Mouse (Mus musculus): Measurements from ENCODE around the gene Psmd11. TPM values are rescaled to one million over a fixed set of nuclear protein-coding genes. Genes with fewer than 3 reads are reported as not detected.

Gene Psmd11
- polyA plus RNA-seq, 1 experiment from 2014 or later, result 278 TPM

GRCm38 (mm10) chr11:80515346-80515745, 86.9 kb downstream of the Psmd11 start:
- ATAC-seq (replicated peaks), result no peak
- no peak overlapping the region for H3K9ac ChIP-seq
- peak overlapping the region; percentile 32; the same call in 1 of the 2 replicates for H3K27ac ChIP-seq
- no peaks in the 10 kb centered on the region for H3K36me3 ChIP-seq (replicated peaks)
- H3K9me3 ChIP-seq, result no peaks in the 10 kb centered on the region
- H3K4me3 ChIP-seq, result no peak overlapping the region
- H3K4me2 ChIP-seq, result no peak overlapping the region
- H3K27me3 ChIP-seq (replicated peaks), result no peaks in the 10 kb centered on the region
- 49% methylated on average over 1 of the region's 1 CpGs for WGBS
- peaks cover 49% of the 10 kb centered on the region for H3K4me1 ChIP-seq

- Histone ChIP-seq H3K36me3 (replicated peaks) (no peaks in the 10 kb centered on the region), H3K27ac (peak overlapping the region; percentile 4; the same call in 1 of the 2 replicates), H3K4me2 (no peak overlapping the region), H3K27me3 (replicated peaks) (no peaks in the 10 kb centered on the region), H3K4me1 (peaks cover 49% of the 10 kb centered on the region), H3K9ac (no peak overlapping the region), H3K4me3 (no peak overlapping the region), H3K9me3 (no peaks in the 10 kb centered on the region)
- WGBS, result 72% methylated on average over 8 of the region's 8 CpGs
- no peak for ATAC-seq (replicated peaks)
These were observed 87.5 kb downstream of the Psmd11 start for GRCm38 (mm10) chr11:80515895-80516294.

GRCm38 (mm10) chr11:80518421-80519367, 90.3 kb downstream of the Psmd11 start:
- 11% methylated on average over 9 of the region's 9 CpGs for WGBS
- peak overlapping the region; percentile 88 for H3K27ac ChIP-seq
- H3K27me3 ChIP-seq (replicated peaks), result no peaks in the 10 kb centered on the region
- peak; percentile 97 for ATAC-seq (replicated peaks)
- no peaks in the 10 kb centered on the region for H3K9me3 ChIP-seq
- peaks cover 49% of the 10 kb centered on the region for H3K4me1 ChIP-seq
- H3K36me3 ChIP-seq (replicated peaks), result no peaks in the 10 kb centered on the region
- H3K9ac ChIP-seq, result peak overlapping the region; percentile 29; the same call in 1 of the 2 replicates
- peak overlapping the region; percentile 6; the same call in 1 of the 2 replicates for H3K4me2 ChIP-seq
- H3K4me3 ChIP-seq, result no peak overlapping the region

- no peaks in the 10 kb centered on the region for H3K36me3 ChIP-seq (replicated peaks)
- H3K4me3 ChIP-seq, result no peak overlapping the region
- 68% methylated on average over 2 of the region's 2 CpGs for WGBS
- no peak overlapping the region for H3K9ac ChIP-seq
- H3K27ac ChIP-seq, result no peak overlapping the region
- no peaks in the 10 kb centered on the region for H3K27me3 ChIP-seq (replicated peaks)
- no peaks in the 10 kb centered on the region for H3K9me3 ChIP-seq
- peaks cover 30% of the 10 kb centered on the region for H3K4me1 ChIP-seq
- no peak for ATAC-seq (replicated peaks)
- H3K4me2 ChIP-seq, result no peak overlapping the region
These were observed 92.7 kb downstream of the Psmd11 start for GRCm38 (mm10) chr11:80521148-80521547.

Other genes starting within 250 kb of the Psmd11 start
- gene Rnf135, start 244.8 kb upstream of the Psmd11 start, polyA plus RNA-seq (2015; fragmentation: Nextera tagmentation; extraction: Ambion mirVana), result 3.3 and 3.9 TPM in 2 replicates
- 72.7 and 74.7 TPM in 2 replicates for gene Rhot1, start 219.6 kb upstream of the Psmd11 start, polyA plus RNA-seq (2015; fragmentation: Nextera tagmentation; extraction: Ambion mirVana)
- gene Rhbdl3, start 127.7 kb upstream of the Psmd11 start, polyA plus RNA-seq (2015; fragmentation: Nextera tagmentation; extraction: Ambion mirVana), result 9.2 and 10.8 TPM in 2 replicates
- gene 5730455P16Rik, start 50.6 kb upstream of the Psmd11 start, polyA plus RNA-seq (2015; fragmentation: Nextera tagmentation; extraction: Ambion mirVana), result 33.9 and 37.4 TPM in 2 replicates
- gene Zfp207, start 45.3 kb upstream of the Psmd11 start, polyA plus RNA-seq (2015; fragmentation: Nextera tagmentation; extraction: Ambion mirVana), result 183 and 194 TPM in 2 replicates
- 102 and 105 TPM in 2 replicates for gene Cdk5r1, start 48.4 kb downstream of the Psmd11 start, polyA plus RNA-seq (2015; fragmentation: Nextera tagmentation; extraction: Ambion mirVana)